Mouse (Mus musculus): ENCODE data around the gene Mt4. TPM values are rescaled to one million over a fixed set of nuclear protein-coding genes. Genes with fewer than 3 reads are reported as not detected.

The Mt4 gene
- polyA plus RNA-seq, 1 experiment from 2014 or later = 1.3 TPM

DNA sequence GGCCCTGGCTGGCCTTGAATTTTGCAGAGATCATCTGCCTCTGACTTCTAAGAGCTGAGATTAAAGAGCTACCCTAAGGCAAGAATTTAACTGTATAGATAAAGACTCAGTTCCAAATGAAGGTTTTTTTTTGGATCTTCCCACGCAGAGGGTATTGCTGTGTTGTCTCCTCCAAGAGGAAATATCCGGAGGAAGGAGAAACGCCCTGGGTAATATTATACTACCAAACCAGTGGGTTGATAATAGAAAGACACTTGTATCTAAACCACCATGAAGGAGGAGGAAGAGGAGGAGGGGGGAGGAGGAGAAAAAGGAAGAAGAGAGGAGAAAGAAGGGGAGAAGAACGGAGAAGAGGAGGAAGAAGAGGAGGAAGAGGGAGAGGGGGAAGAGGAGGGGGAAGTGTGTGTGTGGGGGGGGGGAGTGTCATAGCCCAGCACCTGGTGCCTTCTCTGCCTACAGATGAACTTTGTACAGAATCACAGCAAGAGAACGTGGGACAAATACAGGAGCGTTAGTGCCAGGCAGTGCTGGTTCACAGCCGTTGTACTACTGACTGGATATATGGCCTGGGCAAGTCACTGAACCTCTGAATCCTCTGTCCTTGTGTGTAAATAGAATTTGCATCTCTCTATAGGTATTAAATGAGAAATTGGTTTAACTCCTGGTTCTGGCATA lies 40.9 kb downstream of the Mt4 start:
- no peak for ATAC-seq (replicated peaks; ENCODE audit: low FRiP score, low TSS enrichment, low read depth)
- H3K4me2 ChIP-seq (ENCODE audit: low read length) = no peak overlapping the region
- no peaks in the 10 kb centered on the region for H3K36me3 ChIP-seq (ENCODE audit: control insufficient read depth, insufficient read depth, low read length)
- 69% methylated on average over 7 of the region's 7 CpGs for WGBS
- peaks cover 88% of the 10 kb centered on the region for H3K27me3 ChIP-seq (replicated peaks; ENCODE audit: control insufficient read depth, insufficient read depth, low read length)
- H3K4me1 ChIP-seq (replicated peaks; ENCODE audit: control insufficient read depth, insufficient read depth, low read length) = no peaks in the 10 kb centered on the region; the same call in 1 of the 2 replicates
- no peaks in the 10 kb centered on the region for H3K9me3 ChIP-seq (ENCODE audit: control insufficient read depth, low read length)
- no peak for DNase-seq (ENCODE audit: low spot score)
- no peak overlapping the region for H3K27ac ChIP-seq (ENCODE audit: low read depth)
- no peak overlapping the region for H3K9ac ChIP-seq (ENCODE audit: low read length)
- no peak overlapping the region for H3K4me3 ChIP-seq (ENCODE audit: low read depth, low read length)

DNA sequence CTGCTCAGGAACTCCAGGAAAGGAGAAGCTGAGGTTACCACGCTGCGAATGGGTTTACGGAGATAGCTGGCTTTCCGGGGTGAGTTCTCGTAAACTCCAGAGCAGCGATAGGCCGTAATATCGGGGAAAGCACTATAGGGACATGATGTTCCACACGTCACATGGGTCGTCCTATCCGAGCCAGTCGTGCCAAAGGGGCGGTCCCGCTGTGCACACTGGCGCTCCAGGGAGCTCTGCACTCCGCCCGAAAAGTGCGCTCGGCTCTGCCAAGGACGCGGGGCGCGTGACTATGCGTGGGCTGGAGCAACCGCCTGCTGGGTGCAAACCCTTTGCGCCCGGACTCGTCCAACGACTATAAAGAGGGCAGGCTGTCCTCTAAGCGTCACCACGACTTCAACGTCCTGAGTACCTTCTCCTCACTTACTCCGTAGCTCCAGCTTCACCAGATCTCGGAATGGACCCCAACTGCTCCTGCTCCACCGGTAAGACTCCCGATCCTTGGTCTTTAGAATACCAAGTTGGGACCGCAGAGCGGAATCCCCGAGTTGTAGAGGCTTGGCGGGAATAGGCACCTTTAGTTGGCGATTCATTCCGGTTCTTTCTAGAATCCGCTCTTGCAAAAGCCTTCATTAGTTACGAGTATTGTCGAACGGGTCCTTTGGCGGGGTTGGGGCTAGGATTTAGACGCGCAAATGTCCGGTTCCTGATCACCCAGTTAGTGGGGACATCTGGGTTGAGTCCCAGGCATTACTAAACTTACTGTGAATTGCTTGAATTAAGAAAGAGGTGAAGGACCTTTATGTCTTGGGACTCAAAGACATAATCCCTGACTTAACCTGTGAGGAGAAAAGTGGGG lies 42.1 kb downstream of the Mt4 start, which contains the start of gene Mt1:
TSS of gene Mt1 (plus strand) at position 226 of the 856 bp plus-strand sequence.
- no peaks in the 10 kb centered on the region for H3K4me1 ChIP-seq (replicated peaks; ENCODE audit: control insufficient read depth, insufficient read depth, low read length)
- peak; percentile 89 for ATAC-seq (replicated peaks; ENCODE audit: low FRiP score, low TSS enrichment, low read depth)
- H3K9me3 ChIP-seq (ENCODE audit: control insufficient read depth, low read length) = no peaks in the 10 kb centered on the region
- H3K4me2 ChIP-seq (ENCODE audit: low read length) = peak within 1 kb of the TSS; percentile 64
- WGBS = under 1% methylated on average over 50 of the region's 50 CpGs
- peak within 1 kb of the TSS; percentile 48 for H3K4me3 ChIP-seq (ENCODE audit: low read depth, low read length)
- peak; percentile 91 for DNase-seq (ENCODE audit: low spot score)
- no peaks in the 10 kb centered on the region for H3K36me3 ChIP-seq (ENCODE audit: control insufficient read depth, insufficient read depth, low read length)
- H3K27me3 ChIP-seq (replicated peaks; ENCODE audit: control insufficient read depth, insufficient read depth, low read length) = peaks cover 88% of the 10 kb centered on the region
- no peak within 1 kb of the TSS for H3K27ac ChIP-seq (ENCODE audit: low read depth)
- H3K9ac ChIP-seq (ENCODE audit: low read length) = peak within 1 kb of the TSS; percentile 41

DNA sequence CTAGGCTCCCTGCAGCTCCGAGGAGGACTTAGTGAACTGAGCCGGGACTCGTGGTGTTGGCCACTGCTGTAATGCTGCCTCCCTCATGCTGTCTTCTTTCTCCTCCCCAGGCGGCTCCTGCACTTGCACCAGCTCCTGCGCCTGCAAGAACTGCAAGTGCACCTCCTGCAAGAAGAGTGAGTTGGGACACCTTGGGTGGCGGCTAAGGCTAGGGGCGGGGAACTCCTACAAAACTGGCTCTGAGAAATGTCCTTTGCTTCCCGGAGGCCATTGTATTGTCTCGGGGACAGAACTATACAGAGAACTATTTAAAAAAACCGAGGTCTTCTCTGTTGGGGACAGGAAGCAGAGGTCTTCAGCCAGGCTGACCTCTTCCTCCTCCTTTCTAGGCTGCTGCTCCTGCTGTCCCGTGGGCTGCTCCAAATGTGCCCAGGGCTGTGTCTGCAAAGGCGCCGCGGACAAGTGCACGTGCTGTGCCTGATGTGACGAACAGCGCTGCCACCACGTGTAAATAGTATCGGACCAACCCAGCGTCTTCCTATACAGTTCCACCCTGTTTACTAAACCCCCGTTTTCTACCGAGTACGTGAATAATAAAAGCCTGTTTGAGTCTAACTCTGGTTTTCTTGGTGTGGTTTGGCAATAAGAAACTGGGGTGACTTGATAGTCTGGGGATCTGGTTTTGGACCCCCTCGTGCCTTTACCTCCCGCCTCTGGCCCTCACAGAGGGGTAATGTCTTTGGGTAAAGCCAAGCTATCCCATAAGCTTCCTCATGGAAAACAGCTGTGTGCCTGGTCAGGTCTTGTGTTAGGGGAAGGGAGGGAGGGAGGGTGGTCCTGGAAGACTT lies 42.9 kb downstream of the Mt4 start:
- ATAC-seq (replicated peaks; ENCODE audit: low FRiP score, low TSS enrichment, low read depth) = no peak

DNA sequence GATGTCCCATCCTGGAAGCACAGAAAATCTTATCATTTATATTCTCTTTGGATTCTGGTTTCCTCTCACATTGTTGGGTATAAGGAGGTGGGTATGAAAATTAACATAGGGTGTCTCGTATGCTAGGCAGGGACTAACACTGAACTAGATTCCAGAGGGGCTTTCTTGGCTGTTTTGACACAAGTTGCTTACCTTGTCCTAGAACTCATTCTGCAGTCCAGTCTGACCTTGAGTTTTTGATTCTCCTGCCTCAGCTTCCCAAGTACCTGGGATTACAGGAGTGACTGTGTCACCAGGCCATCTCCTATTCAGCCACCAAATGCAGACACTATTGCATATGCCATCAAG lies 43.5 kb downstream of the Mt4 start:
- Histone ChIP-seq H3K9ac (ENCODE audit: low read length) (no peak overlapping the region), H3K9me3 (ENCODE audit: control insufficient read depth, low read length) (no peaks in the 10 kb centered on the region), H3K36me3 (ENCODE audit: control insufficient read depth, insufficient read depth, low read length) (no peaks in the 10 kb centered on the region), H3K27ac (ENCODE audit: low read depth) (no peak overlapping the region), H3K4me2 (ENCODE audit: low read length) (peak overlapping the region; percentile 64; the same call in 1 of the 2 replicates), H3K27me3 (replicated peaks; ENCODE audit: control insufficient read depth, insufficient read depth, low read length) (peaks cover 85% of the 10 kb centered on the region), H3K4me3 (ENCODE audit: low read depth, low read length) (peak overlapping the region; percentile 48; the same call in 1 of the 2 replicates), H3K4me1 (replicated peaks; ENCODE audit: control insufficient read depth, insufficient read depth, low read length) (no peaks in the 10 kb centered on the region)
- 78% methylated on average over 1 of the region's 1 CpGs for WGBS
- DNase-seq (ENCODE audit: low spot score) = no peak
- no peak for ATAC-seq (replicated peaks; ENCODE audit: low FRiP score, low TSS enrichment, low read depth)

More for the DNA sequence above, 42.9 kb downstream of the Mt4 start:
- DNase-seq (ENCODE audit: low spot score) = peak; percentile 70
- no peaks in the 10 kb centered on the region for H3K9me3 ChIP-seq (ENCODE audit: control insufficient read depth, low read length)
- H3K4me2 ChIP-seq (ENCODE audit: low read length) = peak overlapping the region; percentile 64
- H3K9ac ChIP-seq (ENCODE audit: low read length) = peak overlapping the region; percentile 41
- peaks cover 87% of the 10 kb centered on the region for H3K27me3 ChIP-seq (replicated peaks; ENCODE audit: control insufficient read depth, insufficient read depth, low read length)
- H3K4me1 ChIP-seq (replicated peaks; ENCODE audit: control insufficient read depth, insufficient read depth, low read length) = no peaks in the 10 kb centered on the region
- 8% methylated on average over 25 of the region's 25 CpGs for WGBS
- no peak overlapping the region for H3K27ac ChIP-seq (ENCODE audit: low read depth)
- peak overlapping the region; percentile 48 for H3K4me3 ChIP-seq (ENCODE audit: low read depth, low read length)
- H3K36me3 ChIP-seq (ENCODE audit: control insufficient read depth, insufficient read depth, low read length) = no peaks in the 10 kb centered on the region

DNA sequence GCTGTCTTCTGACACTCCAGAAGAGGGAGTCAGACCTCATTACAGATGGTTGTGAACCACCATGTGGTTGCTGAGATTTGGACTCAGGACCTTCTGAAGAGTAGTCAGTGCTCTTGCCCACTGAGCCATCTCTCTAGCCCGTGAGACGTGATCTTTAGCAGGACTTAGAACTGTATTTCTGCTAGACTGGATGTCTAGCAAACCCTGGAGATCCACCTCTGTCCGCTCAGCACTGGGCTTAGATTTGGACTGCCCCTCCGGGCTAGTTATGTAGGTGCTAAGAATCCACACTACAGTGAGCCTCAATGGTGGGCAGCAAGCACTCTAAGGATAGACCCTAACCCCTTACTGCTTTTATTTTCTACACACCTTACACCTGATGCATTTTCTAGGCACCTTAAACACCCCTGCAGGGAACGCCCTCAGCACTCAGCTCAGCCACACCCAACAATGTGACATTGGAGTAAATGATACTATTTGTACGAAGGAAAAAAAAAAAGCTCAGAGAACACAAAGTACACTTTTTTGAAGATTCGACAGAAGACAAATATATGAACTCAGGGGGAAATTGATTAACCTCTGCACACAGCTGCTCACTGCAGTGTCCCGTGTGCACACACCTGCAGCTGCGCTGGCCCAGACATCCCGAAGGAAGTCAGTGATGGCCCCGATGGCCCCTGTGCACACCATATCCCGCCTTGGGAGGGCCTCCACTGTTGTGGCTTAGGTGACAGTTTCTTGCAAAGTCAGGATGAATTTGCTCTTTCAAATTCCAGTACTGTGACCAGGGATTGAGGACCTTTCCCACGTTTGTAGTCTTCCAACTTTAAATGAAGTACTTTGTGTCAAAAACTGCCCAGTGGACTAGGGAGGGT lies 45.3 kb downstream of the Mt4 start:
- Histone ChIP-seq H3K27ac (ENCODE audit: low read depth) (no peak overlapping the region), H3K4me2 (ENCODE audit: low read length) (peak overlapping the region; percentile 46), H3K9me3 (ENCODE audit: control insufficient read depth, low read length) (no peaks in the 10 kb centered on the region), H3K9ac (ENCODE audit: low read length) (no peak overlapping the region), H3K4me1 (replicated peaks; ENCODE audit: control insufficient read depth, insufficient read depth, low read length) (no peaks in the 10 kb centered on the region), H3K27me3 (replicated peaks; ENCODE audit: control insufficient read depth, insufficient read depth, low read length) (peaks cover 86% of the 10 kb centered on the region), H3K36me3 (ENCODE audit: control insufficient read depth, insufficient read depth, low read length) (no peaks in the 10 kb centered on the region), H3K4me3 (ENCODE audit: low read depth, low read length) (no peak overlapping the region)
- WGBS = 67% methylated on average over 13 of the region's 13 CpGs
- no peak for DNase-seq (ENCODE audit: low spot score)
- ATAC-seq (replicated peaks; ENCODE audit: low FRiP score, low TSS enrichment, low read depth) = no peak

DNA sequence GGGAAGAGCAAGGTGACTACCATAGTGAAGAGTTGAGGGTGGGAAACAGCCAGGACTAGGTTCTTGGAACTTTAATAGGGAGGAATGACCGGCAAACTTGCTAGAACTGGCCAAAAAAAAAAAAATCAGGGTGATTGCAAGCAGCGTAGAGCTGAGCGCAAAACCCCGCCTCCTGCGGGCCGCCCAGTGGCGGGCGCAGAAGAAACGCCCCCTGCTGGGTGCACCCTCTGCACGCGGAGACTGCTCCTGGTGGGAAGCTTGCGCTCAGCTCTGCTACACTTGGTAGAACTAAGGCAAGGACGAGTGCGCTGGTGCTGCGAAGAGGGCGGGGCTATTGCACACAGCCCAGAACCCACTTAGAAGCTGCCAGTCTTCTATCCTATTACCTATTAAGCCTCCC lies 46.1 kb downstream of the Mt4 start:
- H3K9me3 ChIP-seq (ENCODE audit: control insufficient read depth, low read length) = no peaks in the 10 kb centered on the region
- peak; percentile 88 for DNase-seq (ENCODE audit: low spot score)
- H3K4me2 ChIP-seq (ENCODE audit: low read length) = peak overlapping the region; percentile 46
- WGBS = 0% methylated on average over 16 of the region's 16 CpGs
- H3K4me1 ChIP-seq (replicated peaks; ENCODE audit: control insufficient read depth, insufficient read depth, low read length) = no peaks in the 10 kb centered on the region
- peak overlapping the region; percentile 26 for H3K4me3 ChIP-seq (ENCODE audit: low read depth, low read length)
- H3K36me3 ChIP-seq (ENCODE audit: control insufficient read depth, insufficient read depth, low read length) = no peaks in the 10 kb centered on the region
- peak; percentile 60 for ATAC-seq (replicated peaks; ENCODE audit: low FRiP score, low TSS enrichment, low read depth)
- H3K27me3 ChIP-seq (replicated peaks; ENCODE audit: control insufficient read depth, insufficient read depth, low read length) = peaks cover 87% of the 10 kb centered on the region
- H3K9ac ChIP-seq (ENCODE audit: low read length) = no peak overlapping the region
- H3K27ac ChIP-seq (ENCODE audit: low read depth) = no peak overlapping the region

DNA sequence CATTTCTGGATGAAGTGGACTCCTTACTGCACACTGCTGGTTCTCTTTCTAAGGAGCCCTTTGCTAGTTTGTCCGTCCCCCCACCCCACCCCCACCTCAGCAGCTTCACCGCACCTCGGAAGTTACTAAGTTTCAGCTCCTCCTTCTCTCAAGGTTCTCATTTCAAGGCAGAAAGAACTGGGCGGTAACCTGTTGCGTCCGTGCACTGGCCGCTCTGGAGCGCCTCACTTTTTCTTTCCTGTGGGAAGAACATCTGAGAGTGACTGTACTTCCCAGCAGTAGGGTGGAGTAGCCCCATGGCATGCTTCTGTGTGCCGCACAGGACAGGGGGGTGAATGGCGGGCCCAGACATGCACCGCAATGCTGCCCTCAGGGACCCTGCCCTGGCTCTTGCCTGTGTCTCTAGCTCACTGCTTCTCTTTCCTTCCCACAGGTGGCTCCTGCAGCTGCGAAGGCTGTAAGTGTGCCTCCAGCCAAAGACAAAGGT lies 47.4 kb downstream of the Mt4 start:
- Histone ChIP-seq H3K9ac (ENCODE audit: low read length) (no peak overlapping the region), H3K27ac (ENCODE audit: low read depth) (no peak overlapping the region), H3K4me1 (replicated peaks; ENCODE audit: control insufficient read depth, insufficient read depth, low read length) (no peaks in the 10 kb centered on the region), H3K27me3 (replicated peaks; ENCODE audit: control insufficient read depth, insufficient read depth, low read length) (peaks cover 77% of the 10 kb centered on the region), H3K9me3 (ENCODE audit: control insufficient read depth, low read length) (no peaks in the 10 kb centered on the region), H3K4me3 (ENCODE audit: low read depth, low read length) (no peak overlapping the region), H3K36me3 (ENCODE audit: control insufficient read depth, insufficient read depth, low read length) (no peaks in the 10 kb centered on the region), H3K4me2 (ENCODE audit: low read length) (no peak overlapping the region)
- no peak for ATAC-seq (replicated peaks; ENCODE audit: low FRiP score, low TSS enrichment, low read depth)
- no peak for DNase-seq (ENCODE audit: low spot score)
- 33% methylated on average over 12 of the region's 12 CpGs for WGBS

Data from intestine, embryonic 14.5 days (tissue).